Mouse (Mus musculus) lung, embryonic 14.5 days (tissue): Measurements from ENCODE around the gene Rhbdl1. TPM values are rescaled to one million over a fixed set of nuclear protein-coding genes. Genes with fewer than 3 reads are reported as not detected.

ENCODE experiments used
- ATAC-seq: fragments of 200-750 bp; cut with Nextera tagmentation; 2 replicates; pipeline ENCODE4 v1.8.0; 2017; ENCODE audit warnings: mild to moderate bottlenecking, moderate TSS enrichment, moderate library complexity; ENCODE audit not compliant: insufficient read depth
- DNase-seq: peaks from one replicate; pipeline ENCODE4 v3.0.0-alpha.2; 2015
- H3K27ac ChIP-seq: fragments of 300-500 bp; sonication (generic); 2 replicates; pipeline ENCODE4 v1.5.1; 2014; ENCODE audit warnings: low read depth, mild to moderate bottlenecking, moderate library complexity
- H3K27me3 ChIP-seq: fragments of 300-500 bp; sonication (generic); 2 replicates; pipeline ENCODE4 v1.6.1; 2014; ENCODE audit warnings: low read length, control low read depth; ENCODE audit not compliant: insufficient read depth
- H3K36me3 ChIP-seq: fragments of 300-500 bp; sonication (generic); 2 replicates; pipeline ENCODE4 v1.6.1; 2014; ENCODE audit warnings: control low read depth; ENCODE audit not compliant: insufficient read depth
- H3K4me1 ChIP-seq: fragments of 300-500 bp; sonication (generic); 2 replicates; pipeline ENCODE4 v1.6.1; 2014; ENCODE audit warnings: antibody characterized with exemption, control low read depth; ENCODE audit not compliant: insufficient read depth
- H3K4me2 ChIP-seq: fragments of 300-500 bp; sonication (generic); 2 replicates; pipeline ENCODE4 v1.6.1; 2014; ENCODE audit warnings: mild to moderate bottlenecking
- H3K4me3 ChIP-seq: fragments of 300-500 bp; sonication (generic); 2 replicates; pipeline ENCODE4 v1.5.1; 2014; ENCODE audit warnings: low read depth, low read length
- H3K9ac ChIP-seq: fragments of 300-500 bp; sonication (generic); 2 replicates; pipeline ENCODE4 v1.6.1; 2014
- H3K9me3 ChIP-seq: fragments of 300-500 bp; sonication (generic); 2 replicates; pipeline ENCODE4 v1.6.1; 2016; ENCODE audit warnings: low read depth, low read length, control low read depth
- CTCF ChIP-seq: IDR thresholded peaks from 2 replicates; pipeline ENCODE4 v1.5.1; 2016; ENCODE audit warnings: antibody characterized with exemption, low read depth
- WGBS: fragments of 180-500 bp; shearing (Covaris S2); extraction: QIAGEN DNeasy Blood & Tissue Kit; methylation state at CpG from one replicate; pipeline ENCODE4 v1.1.7; 2014; 5-methylcytosine and 5-hydroxymethylcytosine counted together
- microRNA-seq: library from miRNA; unstranded; fragments of <30 nt; microRNA quantifications from one replicate; pipeline ENCODE4, GENCODE M21; 2016; ENCODE audit warnings: borderline number of aligned reads
- polyA plus RNA-seq: library from polyadenylated mRNA; unstranded; fragments of >200 nt; fragmentation: Nextera tagmentation; extraction: Ambion mirVana; gene quantifications from 2 replicates; pipeline ENCODE4 v1.2.1, GENCODE M21; 2014

Rhbdl1 gene
- polyA plus RNA-seq, 1 experiment from 2014 or later, result 2.0 TPM

- H3K4me1 ChIP-seq, result peaks cover 14% of the 10 kb centered on the region
- no peaks in the 10 kb centered on the region for H3K27me3 ChIP-seq
- peak within 1 kb of the TSS; percentile 74 for H3K4me3 ChIP-seq
Measured at GRCm38 (mm10) chr17:25792615-25793014, 44.5 kb downstream of the Rhbdl1 start, which contains the start of gene Fam173a. Gene Fam173a (minus strand): TSS chr17:25792901.

GRCm38 (mm10) chr17:25791843-25792527 is 45.1 kb downstream of the Rhbdl1 start:
- no peak for TF ChIP-seq CTCF
- H3K4me2 ChIP-seq, result peak overlapping the region; percentile 67
- H3K4me1 ChIP-seq, result peaks cover 14% of the 10 kb centered on the region
- H3K27ac ChIP-seq, result peak overlapping the region; percentile 94
- H3K9me3 ChIP-seq, result no peaks in the 10 kb centered on the region
- no peaks in the 10 kb centered on the region for H3K27me3 ChIP-seq
- ATAC-seq (peak; percentile 68), DNase-seq (peak; percentile 94)
- peak overlapping the region; percentile 74 for H3K4me3 ChIP-seq
- H3K36me3 ChIP-seq, result peaks cover 34% of the 10 kb centered on the region
- peak overlapping the region; percentile 71 for H3K9ac ChIP-seq
- WGBS, result under 1% methylated on average over 45 of the region's 45 CpGs

More at GRCm38 (mm10) chr17:25792615-25793014, 44.5 kb downstream of the Rhbdl1 start, which contains the start of gene Fam173a:
- no peak for TF ChIP-seq CTCF
- Histone ChIP-seq H3K9me3 (no peaks in the 10 kb centered on the region), H3K36me3 (peaks cover 31% of the 10 kb centered on the region), H3K9ac (peak within 1 kb of the TSS; percentile 71), H3K4me2 (peak within 1 kb of the TSS; percentile 67), H3K27ac (peak within 1 kb of the TSS; percentile 94)
- DNase-seq (peak; percentile 96), ATAC-seq (peak; percentile 81)
- under 1% methylated on average over 14 of the region's 14 CpGs for WGBS

- TF ChIP-seq CTCF, result peak; percentile 43
- peaks cover 14% of the 10 kb centered on the region for H3K4me1 ChIP-seq
- no peaks in the 10 kb centered on the region for H3K9me3 ChIP-seq
- WGBS, result 24% methylated on average over 19 of the region's 19 CpGs
- peak overlapping the region; percentile 74 for H3K4me3 ChIP-seq
- no peaks in the 10 kb centered on the region for H3K27me3 ChIP-seq
- peaks cover 36% of the 10 kb centered on the region for H3K36me3 ChIP-seq
- peak overlapping the region; percentile 67 for H3K4me2 ChIP-seq
- no peak; the same call in 1 of the 2 replicates for ATAC-seq
- peak; percentile 77 for DNase-seq
- peak overlapping the region; percentile 71 for H3K9ac ChIP-seq
- peak overlapping the region; percentile 94 for H3K27ac ChIP-seq
Measured at GRCm38 (mm10) chr17:25791320-25791842, 45.7 kb downstream of the Rhbdl1 start.

- peaks cover 49% of the 10 kb centered on the region for H3K36me3 ChIP-seq
- H3K27me3 ChIP-seq, result no peaks in the 10 kb centered on the region
- H3K27ac ChIP-seq, result no peak overlapping the region
- no peak for ATAC-seq
- no peak overlapping the region for H3K9ac ChIP-seq
- no peak overlapping the region for H3K4me3 ChIP-seq
- no peak for TF ChIP-seq CTCF
- DNase-seq, result no peak
- WGBS, result 92% methylated on average over 9 of the region's 9 CpGs
- peaks cover 9% of the 10 kb centered on the region for H3K4me1 ChIP-seq
- no peak overlapping the region for H3K4me2 ChIP-seq
- H3K9me3 ChIP-seq, result no peaks in the 10 kb centered on the region
Measured at GRCm38 (mm10) chr17:25786781-25787504, 50.2 kb downstream of the Rhbdl1 start.

DNA sequence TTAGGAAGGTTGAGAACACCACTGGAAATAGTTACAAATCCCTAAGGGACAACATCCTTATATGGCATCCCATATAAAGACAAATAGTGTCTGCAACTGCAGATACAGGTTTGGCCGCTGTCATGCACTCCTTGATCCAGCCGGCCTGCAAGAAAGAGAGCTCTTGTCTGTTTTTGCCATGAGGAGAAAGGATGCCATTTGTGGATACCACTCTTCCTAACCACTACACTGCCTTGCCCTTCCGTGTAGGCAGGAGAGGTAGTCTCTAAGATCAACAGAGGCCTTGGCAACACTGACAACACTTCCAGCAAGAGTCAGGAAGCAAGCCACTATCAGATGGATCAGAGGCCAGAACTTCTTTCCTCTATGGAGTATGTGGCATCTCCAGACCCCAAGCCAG is 50.8 kb downstream of the Rhbdl1 start, which contains the start of gene Ccdc78:
Gene Ccdc78 (plus strand): TSS at position 301 of the 400 bp plus-strand sequence.
- DNase-seq, result no peak
- Histone ChIP-seq H3K27me3 (no peaks in the 10 kb centered on the region), H3K4me1 (peaks cover 9% of the 10 kb centered on the region), H3K9ac (peak within 1 kb of the TSS; percentile 75), H3K9me3 (no peaks in the 10 kb centered on the region), H3K4me3 (peak within 1 kb of the TSS; percentile 64), H3K27ac (peak within 1 kb of the TSS; percentile 80), H3K4me2 (peak within 1 kb of the TSS; percentile 86), H3K36me3 (peaks cover 55% of the 10 kb centered on the region)
- no peak for TF ChIP-seq CTCF
- no peak for ATAC-seq
- WGBS, result 76% methylated on average over 3 of the region's 3 CpGs

- H3K4me1 ChIP-seq, result peaks cover 9% of the 10 kb centered on the region
- H3K27ac ChIP-seq, result peak within 1 kb of the TSS; percentile 80
- peak; percentile 19; the same call in 1 of the 2 replicates for TF ChIP-seq CTCF
- H3K36me3 ChIP-seq, result peaks cover 59% of the 10 kb centered on the region
- H3K4me3 ChIP-seq, result peak within 1 kb of the TSS; percentile 64
- H3K27me3 ChIP-seq, result no peaks in the 10 kb centered on the region
- under 1% methylated on average over 23 of the region's 23 CpGs for WGBS
- peak; percentile 86 for ATAC-seq
- H3K9me3 ChIP-seq, result no peaks in the 10 kb centered on the region
- H3K9ac ChIP-seq, result peak within 1 kb of the TSS; percentile 75
- peak within 1 kb of the TSS; percentile 86 for H3K4me2 ChIP-seq
- DNase-seq, result peak; percentile 99
Measured at GRCm38 (mm10) chr17:25785281-25785745, 51.8 kb downstream of the Rhbdl1 start, which contains the start of gene Haghl. Gene Haghl (minus strand): TSS chr17:25785673.

Small RNAs within 50 kb of the gene (microRNA-seq; reads per million reads assigned to microRNA genes)
- not detected for gene Mir3082

Other genes starting within 250 kb of the Rhbdl1 start
- 1.3 and 1.4 TPM in 2 replicates for gene Gng13, start 120.1 kb downstream of the Rhbdl1 start, polyA plus RNA-seq
- 27.1 and 32.3 TPM in 2 replicates for gene Chtf18, start 109.9 kb downstream of the Rhbdl1 start, polyA plus RNA-seq
- 22.1 and 22.6 TPM in 2 replicates for gene Rpusd1, start 109.6 kb downstream of the Rhbdl1 start, polyA plus RNA-seq
- gene Mslnl, start 101.3 kb downstream of the Rhbdl1 start, polyA plus RNA-seq, result 0.24 and 0.31 TPM in 2 replicates
- 1.8 and 4.6 TPM in 2 replicates for gene Msln, start 82.9 kb downstream of the Rhbdl1 start, polyA plus RNA-seq
- 24.3 and 25.6 TPM in 2 replicates for gene Narfl, start 63.5 kb downstream of the Rhbdl1 start, polyA plus RNA-seq
- 55.1 and 57.9 TPM in 2 replicates for gene Haghl, start 51.6 kb downstream of the Rhbdl1 start, polyA plus RNA-seq
- 0.12 TPM in 1 of 2 replicates, not detected in the other for gene Ccdc78, start 50.7 kb downstream of the Rhbdl1 start, polyA plus RNA-seq
- 81.9 and 96.8 TPM in 2 replicates for gene Fam173a, start 44.4 kb downstream of the Rhbdl1 start, polyA plus RNA-seq
- gene AC134908.4, start 41.6 kb downstream of the Rhbdl1 start, polyA plus RNA-seq, result not detected in 2 replicates
- 10.4 and 12.7 TPM in 2 replicates for gene Metrn, start 40.2 kb downstream of the Rhbdl1 start, polyA plus RNA-seq
- gene Fbxl16, start 28.2 kb downstream of the Rhbdl1 start, polyA plus RNA-seq, result 0.97 and 1.3 TPM in 2 replicates
- gene Wdr24, start 13.7 kb downstream of the Rhbdl1 start, polyA plus RNA-seq, result 24.6 and 26.0 TPM in 2 replicates
- gene Jmjd8, start 8.4 kb downstream of the Rhbdl1 start, polyA plus RNA-seq, result 39.5 and 40.6 TPM in 2 replicates
- 335 and 367 TPM in 2 replicates for gene Stub1, start 3.9 kb downstream of the Rhbdl1 start, polyA plus RNA-seq
- gene Gm20683, start 4.5 kb upstream of the Rhbdl1 start, polyA plus RNA-seq, result 1.0 and 1.4 TPM in 2 replicates
- 10.8 and 11.0 TPM in 2 replicates for gene Rhot2, start 7.6 kb upstream of the Rhbdl1 start, polyA plus RNA-seq
- 29.9 and 34.1 TPM in 2 replicates for gene Wdr90, start 24.2 kb upstream of the Rhbdl1 start, polyA plus RNA-seq
- 17.7 and 17.9 TPM in 2 replicates for gene Mcrip2, start 31.5 kb upstream of the Rhbdl1 start, polyA plus RNA-seq
- 44.6 and 45.7 TPM in 2 replicates for gene Mettl26, start 37.8 kb upstream of the Rhbdl1 start, polyA plus RNA-seq
- 0.57 and 0.87 TPM in 2 replicates for gene Wfikkn1, start 43.6 kb upstream of the Rhbdl1 start, polyA plus RNA-seq
- gene Rab40c, start 82.4 kb upstream of the Rhbdl1 start, polyA plus RNA-seq, result 15.3 and 15.4 TPM in 2 replicates
- gene Pigq, start 107.6 kb upstream of the Rhbdl1 start, polyA plus RNA-seq, result 65.9 and 69.0 TPM in 2 replicates
- gene Nhlrc4, start 107.7 kb upstream of the Rhbdl1 start, polyA plus RNA-seq, result not detected in 2 replicates
- gene A930017K11Rik, start 115.3 kb upstream of the Rhbdl1 start, polyA plus RNA-seq, result 0.16 and 0.26 TPM in 2 replicates
- gene Capn15, start 148.5 kb upstream of the Rhbdl1 start, polyA plus RNA-seq, result 26.7 and 30.5 TPM in 2 replicates
- gene Rab11fip3, start 232.3 kb upstream of the Rhbdl1 start, polyA plus RNA-seq, result 15.2 and 15.3 TPM in 2 replicates